Mouse (Mus musculus) thymus, adult 2 months (tissue): ENCODE results near the gene Srgap3.

Source experiments
- CTCF ChIP-seq: fragments of 200-500 bp; IDR thresholded peaks from 2 replicates; pipeline ENCODE4 v1.5.1; 2012; ENCODE audit warnings: mild to moderate bottlenecking, control low read depth, low read length, moderate library complexity, borderline replicate concordance; ENCODE audit not compliant: control insufficient read depth, poor library complexity, insufficient read depth; ENCODE audit errors: extremely low read depth
- POLR2A ChIP-seq: fragments of 200-500 bp; IDR thresholded peaks from 2 replicates; pipeline ENCODE4 v1.6.1; 2012; ENCODE audit warnings: mild to moderate bottlenecking, low read length, control low read depth, moderate library complexity; ENCODE audit not compliant: control insufficient read depth, poor library complexity, insufficient read depth; ENCODE audit errors: extremely low read depth

- TF ChIP-seq CTCF (no peak), POLR2A (no peak)
Observed at GRCm38 (mm10) chr6:112899276-112899675, 47.8 kb downstream of the Srgap3 start.
